Mouse (Mus musculus) heart, postnatal 0 days (tissue): ENCODE data around the gene Pax8. TPM values are rescaled to one million over a fixed set of nuclear protein-coding genes. Genes with fewer than 3 reads are reported as not detected.

Source experiments
- ATAC-seq: fragments of 200-750 bp; cut with Nextera tagmentation; 2 replicates; pipeline ENCODE4 v1.8.0; 2017; ENCODE audit warnings: low read depth, moderate number of reproducible peaks, moderate library complexity; ENCODE audit not compliant: insufficient read depth
- DNase-seq: peaks from one replicate; pipeline ENCODE4 v3.0.0-alpha.2; 2016; ENCODE audit warnings: low spot score
- H3K27ac ChIP-seq: fragments of 300-500 bp; sonication (generic); 2 replicates; pipeline ENCODE4 v1.5.1; 2014; ENCODE audit warnings: low read depth, mild to moderate bottlenecking
- H3K27me3 ChIP-seq: fragments of 300-500 bp; sonication (generic); 2 replicates; pipeline ENCODE4 v1.6.1; 2014; ENCODE audit warnings: low read length, mixed read lengths; ENCODE audit not compliant: control insufficient read depth, insufficient read depth
- H3K36me3 ChIP-seq: fragments of 300-500 bp; sonication (generic); replicated peaks from 2 replicates; pipeline ENCODE4 v1.6.1; 2014; ENCODE audit warnings: low read length, mixed read lengths; ENCODE audit not compliant: control insufficient read depth, insufficient read depth
- H3K4me1 ChIP-seq: fragments of 300-500 bp; sonication (generic); 2 replicates; pipeline ENCODE4 v1.6.1; 2014; ENCODE audit warnings: antibody characterized with exemption; ENCODE audit not compliant: control insufficient read depth, insufficient read depth
- H3K4me2 ChIP-seq: fragments of 300-500 bp; sonication (generic); 2 replicates; pipeline ENCODE4 v1.6.1; 2014; ENCODE audit warnings: low read depth, mild to moderate bottlenecking, low read length, moderate library complexity
- H3K4me3 ChIP-seq: fragments of 300-500 bp; sonication (generic); 2 replicates; pipeline ENCODE4 v1.5.1; 2014; ENCODE audit warnings: low read depth, low read length
- H3K9ac ChIP-seq: fragments of 300-500 bp; sonication (generic); replicated peaks from 2 replicates; pipeline ENCODE4 v1.6.1; 2014; ENCODE audit warnings: low read depth, low read length, mixed read lengths
- H3K9me3 ChIP-seq: fragments of 300-500 bp; sonication (generic); replicated peaks from 2 replicates; pipeline ENCODE4 v1.6.1; 2016; ENCODE audit warnings: low read length; ENCODE audit not compliant: control insufficient read depth
- CTCF ChIP-seq: IDR thresholded peaks from 2 replicates; pipeline ENCODE4 v1.5.1; 2016; ENCODE audit warnings: antibody characterized with exemption, control low read depth, low read depth
- EP300 ChIP-seq: IDR thresholded peaks from 2 replicates; pipeline ENCODE4 v1.6.1; 2016; ENCODE audit warnings: antibody characterized with exemption, low read depth
- WGBS: fragments of 180-500 bp; shearing (Covaris S2); extraction: QIAGEN DNeasy Blood & Tissue Kit; methylation state at CpG from one replicate; pipeline ENCODE4 v1.1.7; 2014; 5-methylcytosine and 5-hydroxymethylcytosine counted together
- polyA plus RNA-seq: library from polyadenylated mRNA; unstranded; fragments of >200 nt; fragmentation: Nextera tagmentation; extraction: Ambion mirVana; gene quantifications from 2 replicates; pipeline ENCODE4 v1.2.1, GENCODE M21; 2015
- total RNA-seq: library from RNA; depleted of rRNA; stranded (reverse); fragments of >200 nt; gene quantifications from 2 replicates; pipeline ENCODE4 v1.2.3, GENCODE M21; 2014; ENCODE audit warnings: low replicate concordance

The Pax8 gene
- total and polyA plus RNA-seq, 2 experiments from 2014 or later: not detected

DNA sequence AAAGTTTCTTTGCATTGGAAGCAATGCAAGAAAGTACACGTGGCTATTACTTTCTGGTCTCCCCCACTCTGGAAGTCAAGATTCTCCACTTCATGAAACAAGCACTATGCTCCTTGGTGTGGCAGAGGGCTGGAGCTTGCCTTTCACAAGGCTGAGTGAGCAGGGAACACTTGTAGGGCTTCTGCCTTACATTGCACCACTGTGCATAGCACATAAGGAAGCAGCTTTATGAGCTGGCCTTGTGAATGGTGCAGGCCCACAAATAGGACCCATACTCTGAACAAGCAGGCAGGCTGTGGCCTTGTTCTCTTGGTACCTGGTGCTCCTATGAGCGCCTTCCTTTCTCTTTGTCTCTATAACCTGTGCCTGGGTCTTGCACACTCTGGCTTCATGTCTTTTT lies 82.1 kb downstream of the Pax8 start:
- no peak overlapping the region for H3K4me3 ChIP-seq
- TF ChIP-seq EP300 (no peak), CTCF (no peak)
- no peaks in the 10 kb centered on the region for H3K27me3 ChIP-seq
- no peaks in the 10 kb centered on the region for H3K36me3 ChIP-seq
- H3K9me3 ChIP-seq: no peaks in the 10 kb centered on the region
- H3K9ac ChIP-seq: no peak overlapping the region
- H3K4me2 ChIP-seq: no peak overlapping the region
- H3K27ac ChIP-seq: no peak overlapping the region
- no peaks in the 10 kb centered on the region for H3K4me1 ChIP-seq
- WGBS: 85% methylated on average over 2 of the region's 2 CpGs
- no peak for DNase-seq
- no peak for ATAC-seq

DNA sequence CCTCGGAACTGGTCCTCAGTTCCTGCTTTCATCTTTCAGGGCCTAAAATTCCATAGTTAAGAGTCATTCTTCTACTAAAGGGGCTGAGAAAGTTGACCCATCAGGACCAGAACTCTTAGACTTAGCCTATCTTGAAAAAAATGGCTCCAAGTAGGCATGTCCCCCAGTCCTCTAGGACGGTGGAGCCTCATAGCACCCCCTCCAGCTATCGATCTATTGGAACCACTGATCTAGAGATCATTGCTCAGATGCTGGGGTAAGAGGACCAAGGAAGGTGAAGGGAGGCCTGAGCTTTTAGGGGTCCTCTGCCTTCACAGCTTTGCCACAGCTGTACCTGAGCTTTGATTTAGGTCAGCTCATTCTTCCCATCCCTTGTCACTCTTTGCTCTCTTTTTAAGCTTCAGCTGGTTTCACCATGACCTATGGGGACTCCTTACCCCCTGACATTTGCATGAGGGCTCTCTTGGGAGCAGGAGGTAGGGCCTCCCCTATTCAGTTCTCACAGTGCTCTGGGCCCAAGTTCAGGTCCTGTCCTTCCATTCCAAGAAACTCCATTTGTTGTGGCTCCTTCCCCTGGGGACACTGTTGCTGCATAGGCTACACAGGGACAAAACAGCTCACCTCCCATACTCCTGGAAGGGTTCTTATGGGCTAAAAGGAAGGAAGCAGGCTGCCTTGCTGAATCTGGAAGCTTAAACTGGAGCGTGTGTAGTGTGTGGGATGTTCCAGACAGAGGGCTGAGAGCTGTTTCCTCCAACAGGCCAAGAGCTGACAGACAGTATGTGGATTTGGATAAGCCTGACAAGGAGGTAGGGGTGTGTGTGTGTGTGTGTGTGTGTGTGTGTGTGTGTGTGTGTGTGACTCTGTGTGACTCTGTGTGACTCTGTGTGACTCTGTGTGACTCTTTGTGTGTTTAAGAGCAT lies 87.8 kb downstream of the Pax8 start:
- DNase-seq (no peak), ATAC-seq (no peak)
- Histone ChIP-seq H3K27ac (no peak overlapping the region), H3K36me3 (no peaks in the 10 kb centered on the region), H3K4me1 (no peaks in the 10 kb centered on the region), H3K9me3 (no peaks in the 10 kb centered on the region), H3K27me3 (no peaks in the 10 kb centered on the region), H3K9ac (no peak overlapping the region), H3K4me3 (peak overlapping the region; percentile 22; the same call in 1 of the 2 replicates), H3K4me2 (peak overlapping the region; percentile 25; the same call in 1 of the 2 replicates)
- TF ChIP-seq CTCF (no peak), EP300 (no peak)
- WGBS: 75% methylated on average over 4 of the region's 4 CpGs

DNA sequence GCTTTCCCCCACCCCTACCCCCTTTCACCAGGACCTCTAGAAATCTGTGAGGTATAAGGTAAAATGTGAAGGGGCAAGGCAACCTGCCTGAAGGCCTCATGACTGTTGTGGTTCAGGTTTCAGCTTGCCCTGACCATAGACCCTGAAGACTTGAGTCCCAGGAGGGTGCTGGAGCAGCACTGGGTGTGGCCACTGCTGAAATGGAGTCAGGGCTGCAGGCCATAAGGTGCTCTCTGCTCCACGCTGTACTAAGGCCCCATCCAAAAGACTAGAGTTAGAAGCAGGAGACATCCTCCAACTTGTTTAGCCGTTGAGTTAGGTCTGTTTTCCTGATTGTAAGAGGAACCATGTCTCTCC lies 88.5 kb downstream of the Pax8 start:
- ATAC-seq: no peak
- DNase-seq: no peak
- H3K27me3 ChIP-seq: no peaks in the 10 kb centered on the region
- no peak overlapping the region for H3K27ac ChIP-seq
- H3K36me3 ChIP-seq: no peaks in the 10 kb centered on the region
- H3K9me3 ChIP-seq: no peaks in the 10 kb centered on the region
- TF ChIP-seq CTCF (no peak), EP300 (no peak)
- 82% methylated on average over 2 of the region's 2 CpGs for WGBS
- no peaks in the 10 kb centered on the region for H3K4me1 ChIP-seq
- H3K4me2 ChIP-seq: peak overlapping the region; percentile 25; the same call in 1 of the 2 replicates
- no peak overlapping the region for H3K9ac ChIP-seq
- peak overlapping the region; percentile 22; the same call in 1 of the 2 replicates for H3K4me3 ChIP-seq

DNA sequence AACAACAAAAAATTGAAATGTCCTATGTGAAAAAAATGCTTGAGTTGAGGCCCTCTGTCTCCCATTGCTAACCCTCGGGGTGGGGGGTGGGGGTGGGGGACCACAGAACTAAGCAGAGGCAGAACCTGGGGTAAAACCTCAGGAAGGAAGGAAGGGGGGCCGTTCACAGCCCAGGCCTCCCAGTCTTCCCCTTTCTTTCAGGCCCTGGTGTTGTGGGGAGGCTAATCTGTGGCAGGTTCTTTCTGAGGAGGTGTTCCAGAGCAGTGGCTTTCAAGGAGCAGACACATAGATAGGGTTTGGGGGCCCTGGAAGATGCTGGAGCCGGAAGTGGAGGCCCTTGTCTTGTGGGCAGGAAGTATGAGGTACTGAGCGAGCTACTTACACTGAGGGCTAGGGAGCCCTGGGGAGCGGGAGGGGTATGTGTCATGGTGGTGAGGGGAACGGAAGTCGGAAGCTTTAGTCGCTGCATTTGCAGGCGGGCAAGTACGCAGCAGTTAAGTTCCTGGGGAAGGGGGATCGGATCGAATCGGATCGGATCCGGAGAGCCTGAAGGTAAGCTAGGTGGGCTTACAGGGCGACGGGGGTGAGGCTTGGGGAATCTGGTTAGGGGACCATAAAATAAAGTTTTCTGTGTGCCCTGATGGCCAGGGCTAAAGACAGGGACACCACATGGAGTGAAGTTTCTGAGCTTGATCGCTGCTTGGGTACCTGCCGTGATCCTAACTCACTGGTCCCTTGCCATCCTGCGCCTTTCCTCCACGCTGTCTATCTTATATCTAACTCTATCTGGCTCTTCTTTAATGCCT lies 89.0 kb downstream of the Pax8 start:
- WGBS: 75% methylated on average over 21 of the region's 21 CpGs
- Histone ChIP-seq H3K9me3 (no peaks in the 10 kb centered on the region), H3K4me2 (peak overlapping the region; percentile 25; the same call in 1 of the 2 replicates), H3K9ac (no peak overlapping the region; the same call in 1 of the 2 replicates), H3K4me3 (peak overlapping the region; percentile 22; the same call in 1 of the 2 replicates), H3K36me3 (no peaks in the 10 kb centered on the region), H3K27me3 (no peaks in the 10 kb centered on the region), H3K4me1 (no peaks in the 10 kb centered on the region), H3K27ac (peak overlapping the region; percentile 20; the same call in 1 of the 2 replicates)
- no peak for TF ChIP-seq CTCF
- no peak for TF ChIP-seq EP300
- DNase-seq: no peak
- ATAC-seq: no peak

DNA sequence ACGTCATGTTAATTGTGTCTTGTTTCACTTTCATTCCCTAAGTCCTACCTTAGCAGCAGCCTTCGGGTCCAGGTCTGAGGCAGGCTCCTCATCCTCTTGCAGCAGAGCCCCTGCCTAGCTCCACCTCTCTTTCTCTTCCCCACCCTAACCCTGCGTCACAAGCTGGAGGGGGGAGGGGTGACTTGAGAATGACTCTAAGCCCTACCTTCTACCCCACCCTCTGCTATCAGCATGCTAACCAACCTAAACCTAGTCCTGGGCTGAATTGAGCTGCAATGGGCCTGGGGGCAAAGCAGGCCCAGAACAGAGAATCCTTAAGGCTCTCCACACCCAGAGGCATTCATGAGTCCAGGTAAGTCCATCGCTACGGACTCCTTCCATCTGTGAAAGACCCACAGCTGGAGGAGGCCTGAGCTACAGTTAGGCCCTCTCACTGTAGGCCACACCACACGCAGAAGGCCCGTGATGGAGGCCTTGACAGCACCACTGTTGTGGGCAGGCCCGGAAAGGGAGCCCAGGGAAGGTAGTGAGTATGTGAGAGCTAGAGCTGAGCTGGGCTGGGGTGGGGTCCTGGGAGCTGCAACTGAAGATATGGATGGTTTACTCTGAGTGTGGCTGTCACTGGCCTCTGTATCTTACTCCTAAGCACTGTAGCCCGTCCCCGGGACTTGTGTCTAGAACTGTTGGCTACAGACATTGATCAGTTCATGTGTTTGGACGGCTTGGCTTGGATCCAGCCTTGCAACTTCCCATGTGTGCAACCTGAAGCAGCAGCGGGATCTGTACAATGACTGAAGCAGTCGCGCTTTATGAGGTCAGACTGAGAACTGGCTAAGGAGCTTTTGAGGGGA lies 90.1 kb downstream of the Pax8 start:
- Histone ChIP-seq H3K4me3 (peak overlapping the region; percentile 4; the same call in 1 of the 2 replicates), H3K36me3 (no peaks in the 10 kb centered on the region), H3K9ac (no peak overlapping the region), H3K27me3 (no peaks in the 10 kb centered on the region), H3K4me2 (peak overlapping the region; percentile 29; the same call in 1 of the 2 replicates), H3K27ac (no peak overlapping the region), H3K9me3 (no peaks in the 10 kb centered on the region), H3K4me1 (no peaks in the 10 kb centered on the region)
- ATAC-seq (no peak), DNase-seq (no peak)
- WGBS: 74% methylated on average over 14 of the region's 14 CpGs
- TF ChIP-seq EP300: no peak
- TF ChIP-seq CTCF: no peak
